Mouse (Mus musculus): Measurements from ENCODE around the gene Sacs.

DNA sequence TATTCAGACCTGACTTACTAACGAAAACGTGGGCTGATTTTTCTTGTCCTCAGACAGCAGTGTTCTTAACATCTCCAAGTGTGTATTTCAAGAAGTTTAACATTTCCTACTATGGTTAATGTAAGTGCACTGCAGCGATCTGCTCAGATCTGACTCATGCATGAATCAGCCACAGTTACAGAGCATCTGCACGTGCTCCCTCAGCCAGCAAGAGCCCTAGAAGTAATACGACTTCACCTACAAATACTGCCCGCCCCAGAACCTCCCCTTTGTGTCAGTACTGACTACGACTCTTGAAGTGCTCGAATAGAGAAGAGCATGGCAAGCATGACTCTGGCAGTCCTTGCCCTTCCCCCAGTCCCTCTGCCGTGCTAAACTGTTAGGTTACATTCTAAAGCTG, 100.5 kb downstream of the Sacs start:
- TF ChIP-seq TAL1 (IDR thresholded peaks at IDR 0.05; ENCODE audit: low read length) (no peak), GATA1 (IDR thresholded peaks at IDR 0.05; ENCODE audit: low read length) (no peak)
